Comparison of ENCODE assay signal across 10 mouse cellular contexts in the genomic region with DNA sequence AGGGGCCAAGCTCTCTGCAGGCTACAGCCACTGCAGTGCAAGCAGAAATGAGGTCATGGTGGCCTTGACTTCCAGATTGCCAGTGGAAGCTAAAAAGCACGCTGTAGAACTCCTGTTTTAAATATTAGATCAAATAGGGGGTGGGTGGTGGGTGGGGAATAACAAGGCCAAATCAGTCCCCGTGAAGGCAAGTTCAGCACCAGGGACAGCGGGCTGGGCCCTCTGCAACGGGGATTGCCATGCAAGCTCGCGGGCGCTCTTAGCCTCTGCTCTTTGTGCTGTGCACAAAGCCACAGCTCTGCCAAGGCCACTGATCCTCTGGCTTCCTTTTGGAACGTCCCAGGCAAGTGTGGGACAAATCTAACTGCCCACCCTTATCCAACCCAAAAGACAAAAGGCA.
DNase-seq lines count a peak whose midpoint lies in the region; ATAC-seq lines count a peak whose summit lies in the region.
"Had no signal": no experiment of that assay in that cellular context is flagged by ENCODE, and none has a peak within 500 bp of the region (broad histone marks: within the 10 kb centered on the region; RNA-seq: fewer than 3 reads in every experiment).

No protein-coding gene starts in this region.

- no peaks in the 10 kb centered on the region for H3K36me3 ChIP-seq in hindbrain, embryonic 14.5 days (replicated peaks; ENCODE audit: control insufficient read depth, insufficient read depth)
- no peaks in the 10 kb centered on the region for H3K36me3 ChIP-seq in hindbrain, embryonic 12.5 days
- H3K36me3 ChIP-seq in limb, embryonic 11.5 days (ENCODE audit: control insufficient read depth, insufficient read depth, low read length): no peaks in the 10 kb centered on the region
- H3K36me3 ChIP-seq: hindbrain, embryonic 15.5 days had no signal

- WGBS in hindbrain, embryonic 14.5 days: 10% methylated on average over 8 of the region's 8 CpGs
- WGBS in hindbrain, embryonic 12.5 days: 11% methylated on average over 8 of the region's 8 CpGs
- WGBS in limb, embryonic 11.5 days: 3% methylated on average over 8 of the region's 8 CpGs

- H3K27me3 ChIP-seq in hindbrain, embryonic 14.5 days (ENCODE audit: control insufficient read depth, insufficient read depth, low read length): no peaks in the 10 kb centered on the region
- no peaks in the 10 kb centered on the region for H3K27me3 ChIP-seq in hindbrain, embryonic 12.5 days
- no peaks in the 10 kb centered on the region for H3K27me3 ChIP-seq in limb, embryonic 11.5 days (ENCODE audit: control insufficient read depth, insufficient read depth, low read length)
- H3K27me3 ChIP-seq: hindbrain, embryonic 15.5 days had no signal

- no peak for ATAC-seq in hindbrain, embryonic 14.5 days (ENCODE audit: low FRiP score)
- ATAC-seq in hindbrain, embryonic 12.5 days (ENCODE audit: low FRiP score): no peak
- no peak for ATAC-seq in limb, embryonic 11.5 days (ENCODE audit: insufficient number of reproducible peaks, low FRiP score, low TSS enrichment, low read depth)
- no peak for ATAC-seq in erythroblast, adult 5-6 weeks (replicated peaks; ENCODE audit: low FRiP score, poor library complexity, severe bottlenecking)
- no peak for ATAC-seq in cerebellum, adult (ENCODE audit: insufficient number of reproducible peaks, low FRiP score, low TSS enrichment)

- no peak overlapping the region for H3K4me2 ChIP-seq in hindbrain, embryonic 14.5 days (replicated peaks)
- no peak overlapping the region for H3K4me2 ChIP-seq in hindbrain, embryonic 12.5 days (replicated peaks)
- H3K4me2 ChIP-seq in limb, embryonic 11.5 days (ENCODE audit: low read depth, severe bottlenecking): no peak overlapping the region
- H3K4me2 ChIP-seq: hindbrain, embryonic 15.5 days had no signal

- no peaks in the 10 kb centered on the region for H3K9me3 ChIP-seq in hindbrain, embryonic 14.5 days (ENCODE audit: control insufficient read depth, low read length)
- no peaks in the 10 kb centered on the region for H3K9me3 ChIP-seq in hindbrain, embryonic 12.5 days (replicated peaks)
- H3K9me3 ChIP-seq in limb, embryonic 11.5 days (ENCODE audit: control insufficient read depth, low read length): no peaks in the 10 kb centered on the region
- H3K9me3 ChIP-seq: hindbrain, embryonic 15.5 days had no signal

- peak; percentile 51 for DNase-seq in hindbrain, embryonic 14.5 days (ENCODE audit: low spot score)
- DNase-seq in CD4-positive helper T cell, adult 2 months (ENCODE audit: low read depth, low spot score): peak; percentile 13
- DNase-seq in WW6 (ENCODE audit: low read depth, low spot score): peak; percentile 36
- DNase-seq in limb, embryonic 11.5 days (ENCODE audit: low spot score): peak; percentile 93
- DNase-seq in urinary bladder, postnatal 14 days (ENCODE audit: low spot score): no peak

- no peak overlapping the region for H3K9ac ChIP-seq in hindbrain, embryonic 14.5 days
- H3K9ac ChIP-seq in hindbrain, embryonic 12.5 days: no peak overlapping the region
- no peak overlapping the region for H3K9ac ChIP-seq in limb, embryonic 11.5 days (ENCODE audit: low read length)
- H3K9ac ChIP-seq: hindbrain, embryonic 15.5 days; liver, embryonic 14.5 days had no signal

- H3K4me3 ChIP-seq in hindbrain, embryonic 14.5 days (replicated peaks; ENCODE audit: low read length): no peak overlapping the region
- H3K4me3 ChIP-seq in hindbrain, embryonic 12.5 days: no peak overlapping the region
- no peak overlapping the region for H3K4me3 ChIP-seq in limb, embryonic 11.5 days (ENCODE audit: low read depth, low read length)
- H3K4me3 ChIP-seq: hindbrain, embryonic 15.5 days had no signal

- H3K4me1 ChIP-seq in hindbrain, embryonic 14.5 days (replicated peaks; ENCODE audit: control insufficient read depth, insufficient read depth, low read length): no peaks in the 10 kb centered on the region
- no peaks in the 10 kb centered on the region for H3K4me1 ChIP-seq in hindbrain, embryonic 12.5 days
- H3K4me1 ChIP-seq in limb, embryonic 11.5 days (ENCODE audit: control insufficient read depth, insufficient read depth, low read length): no peaks in the 10 kb centered on the region
- H3K4me1 ChIP-seq: hindbrain, embryonic 15.5 days had no signal

- H3K27ac ChIP-seq in hindbrain, embryonic 14.5 days: no peak overlapping the region
- no peak overlapping the region for H3K27ac ChIP-seq in hindbrain, embryonic 12.5 days
- H3K27ac ChIP-seq in limb, embryonic 11.5 days (replicated peaks; ENCODE audit: low read depth, low read length): no peak overlapping the region
- H3K27ac ChIP-seq: hindbrain, embryonic 15.5 days; liver, embryonic 14.5 days had no signal
